Mouse (Mus musculus): ENCODE results near the gene Rtp4.

Gene Rtp4

DNA sequence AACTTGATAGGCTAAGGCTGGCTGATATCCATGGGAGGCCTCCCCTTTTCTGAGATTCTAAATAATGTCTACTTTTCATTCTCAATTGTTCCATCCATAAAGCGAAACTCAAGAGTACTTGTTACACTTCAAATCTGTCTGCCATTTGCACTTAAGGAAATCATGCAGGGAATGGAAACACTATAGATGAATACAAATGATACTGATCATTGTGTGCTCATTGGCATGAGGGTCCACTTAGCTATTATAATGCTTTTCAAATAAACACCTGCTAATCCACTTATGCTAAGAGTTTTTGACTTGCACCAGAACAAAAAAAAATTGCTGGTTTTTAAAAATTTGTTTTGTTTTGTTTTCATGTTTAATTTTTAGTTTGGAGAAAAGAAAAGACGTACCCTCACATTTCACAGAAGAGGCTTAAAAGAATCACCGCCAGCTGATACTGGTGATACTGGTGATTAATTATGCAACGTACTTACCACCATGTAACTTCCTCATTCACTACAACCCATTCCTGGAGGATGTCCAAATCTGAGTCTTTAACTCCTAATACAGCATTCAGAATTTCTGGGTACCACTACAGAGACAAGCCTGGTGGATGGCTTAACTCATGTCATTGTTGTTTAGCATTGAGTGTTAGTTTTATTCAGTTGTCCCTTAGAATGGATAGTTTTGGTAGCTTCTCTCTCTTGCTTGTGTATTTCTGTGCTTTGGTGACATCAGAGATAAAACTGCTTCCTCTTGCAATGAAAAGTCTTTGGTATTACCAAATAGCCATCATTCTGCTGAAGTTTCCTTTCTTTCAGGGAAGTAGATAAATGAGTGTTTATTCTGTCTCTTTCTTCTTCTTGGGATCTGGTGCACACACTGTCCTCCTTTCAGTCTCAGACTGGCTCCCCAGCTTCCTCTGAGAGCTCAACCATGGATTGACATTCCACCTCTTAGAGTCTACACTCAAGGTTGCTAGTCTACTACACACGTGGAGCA is 71.3 kb downstream of the Rtp4 start:
- no peak for DNase-seq (ENCODE audit: low spot score in 2 of 2)

GRCm38 (mm10) chr16:23592501-23592900 is 72.4 kb downstream of the Rtp4 start:
- no peak for DNase-seq (ENCODE audit: low spot score in 2 of 2)

DNA sequence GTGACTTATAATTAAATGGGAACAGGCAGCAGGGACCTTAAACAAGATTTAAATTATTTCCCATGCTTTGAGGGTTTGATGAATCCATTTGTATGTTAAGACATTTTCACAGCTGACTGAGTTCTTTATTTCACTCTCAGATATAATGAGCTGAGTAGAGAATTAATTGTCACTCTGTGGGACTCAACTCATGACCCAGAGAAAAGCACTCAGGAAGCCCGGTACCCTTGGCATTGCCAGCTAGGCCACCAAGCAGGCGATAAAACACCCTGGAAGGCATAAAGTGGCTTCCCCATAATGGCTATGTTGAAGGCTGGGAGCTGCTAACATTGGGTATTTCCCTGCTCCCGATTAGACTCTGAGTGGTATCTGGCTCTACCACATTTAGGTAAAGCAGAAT is 76.6 kb downstream of the Rtp4 start:
- no peak for DNase-seq (ENCODE audit: low spot score in 2 of 2)

DNA sequence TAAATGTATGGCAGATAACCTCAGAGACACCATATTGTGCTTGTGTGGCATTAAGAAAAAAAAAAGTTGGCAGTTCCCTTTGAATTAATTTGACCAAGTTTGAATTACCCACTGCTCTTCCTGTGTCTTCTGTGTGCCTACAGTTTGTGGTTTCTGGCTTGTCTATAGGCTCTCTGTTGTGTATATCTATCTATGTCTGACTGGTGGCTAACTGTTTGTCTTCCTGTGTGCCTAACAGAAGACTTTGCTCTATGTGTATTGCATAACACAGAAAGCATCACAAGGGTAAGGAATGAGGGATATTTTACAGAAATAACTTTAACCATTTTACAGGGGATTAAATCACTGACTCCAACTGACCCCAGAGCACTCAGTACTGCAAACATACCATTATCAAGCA is 77.9 kb downstream of the Rtp4 start:
- no peak for DNase-seq (ENCODE audit: low spot score in 2 of 2)

- DNase-seq (ENCODE audit: low spot score in 2 of 2): no peak
Observed at GRCm38 (mm10) chr16:23606220-23606619, 86.1 kb downstream of the Rtp4 start.

- DNase-seq (ENCODE audit: low spot score in 2 of 2): no peak
Observed at GRCm38 (mm10) chr16:23606651-23607050, 86.6 kb downstream of the Rtp4 start.

GRCm38 (mm10) chr16:23607911-23608410 is 87.9 kb downstream of the Rtp4 start:
- no peak for DNase-seq (ENCODE audit: low spot score in 2 of 2)

DNA sequence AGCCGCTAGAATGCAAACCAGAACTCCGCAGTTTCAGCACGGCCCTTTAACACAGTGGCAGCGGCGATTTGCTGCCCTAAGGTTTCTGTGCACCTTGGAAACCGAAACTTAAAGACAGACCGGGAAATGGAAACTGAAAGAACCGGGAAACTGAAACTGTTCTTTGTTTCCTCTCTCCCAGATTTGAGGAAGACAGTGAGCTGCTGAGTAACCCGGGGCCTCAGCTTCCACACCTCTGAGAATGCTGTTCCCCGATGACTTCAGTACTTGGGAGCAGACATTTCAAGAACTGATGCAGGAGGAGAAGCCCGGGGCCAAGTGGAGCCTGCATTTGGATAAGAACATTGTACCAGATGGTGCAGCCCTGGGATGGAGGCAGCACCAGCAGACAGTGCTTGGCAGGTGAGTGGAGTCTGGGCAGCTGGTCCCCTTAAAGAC is 89.7 kb downstream of the Rtp4 start:
- peak; percentile 7 to 21 for DNase-seq (ENCODE audit: low spot score in 2 of 2)

GRCm38 (mm10) chr16:23624205-23624604 is 104.1 kb downstream of the Rtp4 start:
- no peak for DNase-seq (ENCODE audit: low spot score in 2 of 2)

- no peak for DNase-seq (ENCODE audit: low spot score in 2 of 2)
Observed at GRCm38 (mm10) chr16:23631531-23631930, 111.4 kb downstream of the Rtp4 start.

- DNase-seq (ENCODE audit: low spot score in 2 of 2): peak in 1 of 2 experiments; percentile 34
Observed at GRCm38 (mm10) chr16:23632681-23633080, 112.6 kb downstream of the Rtp4 start.

- no peak for DNase-seq (ENCODE audit: low spot score in 2 of 2)
Observed at GRCm38 (mm10) chr16:23653028-23653427, 132.9 kb downstream of the Rtp4 start.

GRCm38 (mm10) chr16:23653479-23653878 is 133.4 kb downstream of the Rtp4 start:
- no peak for DNase-seq (ENCODE audit: low spot score in 2 of 2)

- DNase-seq (ENCODE audit: low spot score in 2 of 2): no peak
Observed at GRCm38 (mm10) chr16:23659597-23660531, 139.8 kb downstream of the Rtp4 start.
